Mouse (Mus musculus): ENCODE measurements at regions not wholly inside any gene's neighbourhood (a gene's known extent, or its start where the extent isn't known, plus 50 kb on each side); places are given as distances from the start of the nearest gene placed in this dataset.

DNA sequence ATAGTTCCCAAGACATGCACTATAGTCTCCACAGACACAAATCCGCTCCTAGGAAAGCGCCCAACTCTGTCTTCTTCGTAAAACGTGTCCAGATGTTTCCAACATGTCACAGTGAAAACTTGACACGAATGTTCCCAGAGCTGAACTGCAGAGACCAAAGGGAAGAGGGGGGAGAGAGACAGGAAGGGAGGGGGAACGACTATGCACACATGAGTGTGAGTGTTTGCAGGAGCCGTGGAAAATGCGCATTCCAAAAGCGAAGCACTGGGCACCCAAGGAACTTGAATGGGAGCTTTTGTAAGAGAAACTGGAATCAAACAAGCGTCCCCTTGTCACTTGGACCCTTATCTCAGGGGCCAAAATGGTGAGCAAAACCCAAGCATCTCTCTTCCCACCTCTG, 202.8 kb downstream of the Tm2d1 start:
- TF ChIP-seq CTCF (IDR thresholded peaks at IDR 0.05; ENCODE audit: low read depth) (no peak), EP300 (IDR thresholded peaks at IDR 0.05; ENCODE audit: low read depth) (no peak)
